Mouse (Mus musculus): ENCODE measurements around the gene Cdc20b.

DNA sequence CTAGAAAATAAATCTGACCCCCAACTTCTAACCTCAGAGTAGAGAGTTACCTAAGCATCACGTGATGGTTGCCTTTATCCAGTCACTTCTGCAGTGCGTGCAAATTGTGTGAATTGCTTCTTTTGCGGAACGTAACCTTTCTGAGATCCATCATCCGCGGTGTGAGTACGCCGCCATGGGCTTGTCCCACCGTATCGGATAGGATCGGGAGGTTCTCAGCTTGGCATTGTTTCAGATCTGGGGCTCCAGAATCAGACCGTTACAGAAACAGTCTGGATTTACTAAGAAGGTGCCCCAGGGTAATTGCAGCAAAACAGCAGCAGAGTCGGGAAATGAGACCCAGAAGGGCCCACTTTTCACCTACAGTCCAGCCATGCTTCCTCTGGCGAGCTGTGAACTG, 86.4 kb downstream of the Cdc20b start:
- TF ChIP-seq POLR2A (IDR thresholded peaks at IDR 0.05; ENCODE audit: insufficient read depth, low read depth, low read length) (no peak), CTCF (IDR thresholded peaks at IDR 0.05; ENCODE audit: insufficient read depth, low read depth, low read length) (no peak)

Measured in olfactory bulb, adult 2 months (tissue).